Mouse (Mus musculus): ENCODE measurements around the gene Ncor2. TPM values are rescaled to one million over a fixed set of nuclear protein-coding genes. Genes with fewer than 3 reads are reported as not detected.

The Ncor2 gene
- polyA plus RNA-seq, 2 experiments = 3.5 to 4.4 TPM

DNA sequence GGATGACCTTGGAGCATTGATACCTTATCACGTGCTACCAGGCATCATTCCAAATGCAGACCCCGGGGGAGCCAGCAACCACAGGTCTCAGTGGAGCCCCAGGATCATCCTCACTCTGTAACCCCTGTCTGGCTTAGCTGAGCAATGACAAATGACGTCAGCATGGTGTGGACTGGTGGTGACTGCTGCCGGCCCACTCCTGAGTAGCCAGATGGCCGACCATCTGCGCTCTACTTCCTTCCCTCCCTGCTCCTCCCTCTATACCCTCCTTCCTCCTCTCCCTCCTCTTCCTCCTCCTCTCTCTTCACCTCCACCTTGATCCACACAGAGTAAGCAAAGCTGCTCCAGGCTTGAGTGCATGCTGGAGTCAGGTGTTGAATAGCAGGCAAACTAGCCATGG, 43.7 kb upstream of the Ncor2 start:
- no peaks in the 10 kb centered on the region for H3K36me3 ChIP-seq (replicated peaks; ENCODE audit: control insufficient read depth, insufficient read depth, low read depth)
- no peak overlapping the region for H3K4me3 ChIP-seq (ENCODE audit: insufficient read depth in 1 of 2, low read depth in 2 of 2, low read length in 2 of 2)
- no peak for DNase-seq (ENCODE audit: low read depth in 3 of 3, low spot score in 3 of 3)
- no peaks in the 10 kb centered on the region for H3K9me3 ChIP-seq (ENCODE audit: control insufficient read depth, low read length)
- no peak overlapping the region for H3K27ac ChIP-seq
- ATAC-seq (ENCODE audit: insufficient read depth) = no peak
- no peak overlapping the region for H3K9ac ChIP-seq (replicated peaks)
- H3K4me1 ChIP-seq (replicated peaks; ENCODE audit: control insufficient read depth in 2 of 2, insufficient read depth in 2 of 2, low read length in 1 of 2) = no peaks in the 10 kb centered on the region
- WGBS (ENCODE audit: insufficient replicate concordance) = 25% methylated on average over 6 of the region's 6 CpGs
- no peak for TF ChIP-seq CTCF (IDR thresholded peaks at IDR 0.05; ENCODE audit: low read depth)
- TF ChIP-seq EP300 (IDR thresholded peaks at IDR 0.05; ENCODE audit: low read depth) = no peak
- no peaks in the 10 kb centered on the region for H3K27me3 ChIP-seq (ENCODE audit: control insufficient read depth, insufficient read depth, low read length)
- H3K4me2 ChIP-seq (ENCODE audit: low read depth) = no peak overlapping the region

DNA sequence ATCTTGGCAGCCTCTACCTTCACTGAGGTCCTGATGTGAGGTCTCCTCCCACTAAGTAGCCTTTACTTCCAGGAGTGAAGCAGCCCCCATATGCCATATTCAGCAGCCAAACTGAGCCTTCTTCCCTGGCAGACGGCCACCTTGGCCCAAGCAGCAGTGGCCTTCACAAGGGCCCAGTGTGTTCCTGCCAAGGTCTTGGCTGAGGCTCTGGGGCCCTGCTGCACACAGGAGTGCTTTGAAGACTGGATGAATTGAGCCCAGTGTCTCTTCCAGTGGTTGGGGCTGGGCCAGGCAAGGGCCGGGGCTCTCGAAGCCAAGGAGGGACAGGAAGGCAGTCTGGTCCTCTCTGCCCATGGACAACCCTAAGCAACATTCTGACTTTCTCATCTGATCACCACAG, 42.8 kb upstream of the Ncor2 start:
- no peak overlapping the region for H3K9ac ChIP-seq (replicated peaks)
- 68% methylated on average over 3 of the region's 3 CpGs for WGBS (ENCODE audit: insufficient replicate concordance)
- no peak for DNase-seq (ENCODE audit: low read depth in 3 of 3, low spot score in 3 of 3)

DNA sequence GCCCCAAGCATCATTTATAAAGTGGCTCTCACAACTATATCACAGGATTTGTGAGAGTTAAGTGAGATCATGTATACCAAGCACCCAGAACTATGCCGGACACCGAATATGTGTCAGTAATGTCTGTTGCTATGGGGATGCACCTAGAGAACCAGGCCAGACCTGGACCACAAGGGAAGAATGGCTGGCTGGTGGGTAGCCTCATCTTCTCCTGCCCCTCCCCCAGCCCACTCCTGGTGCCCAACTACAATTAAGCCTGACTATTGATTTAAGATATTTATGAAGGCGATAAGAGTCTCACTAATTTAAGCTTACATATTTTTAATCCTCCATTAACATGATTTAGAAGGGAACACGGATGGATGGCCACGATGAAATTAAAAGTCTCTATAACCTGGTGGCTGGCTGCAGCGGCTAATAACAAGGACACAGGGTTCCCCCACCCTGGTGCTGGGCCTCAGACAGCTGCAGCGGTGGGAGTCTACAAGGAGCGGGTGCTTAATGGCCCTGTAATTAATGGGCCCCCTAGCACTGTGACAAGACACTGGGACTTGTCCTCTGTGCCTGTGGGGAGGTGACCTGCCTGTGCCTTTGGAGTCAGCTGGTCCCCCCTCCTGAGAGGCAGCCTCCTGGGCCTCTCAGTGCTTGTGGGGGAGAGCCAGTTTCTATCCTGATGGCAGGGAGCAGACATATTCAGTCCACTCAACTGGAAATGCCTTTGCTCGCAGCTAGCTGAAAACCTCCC, 38.6 kb upstream of the Ncor2 start:
- no peak for DNase-seq (ENCODE audit: low read depth in 3 of 3, low spot score in 3 of 3)
- H3K9ac ChIP-seq (replicated peaks) = no peak overlapping the region
- no peaks in the 10 kb centered on the region for H3K36me3 ChIP-seq (replicated peaks; ENCODE audit: control insufficient read depth, insufficient read depth, low read depth)
- H3K4me1 ChIP-seq (replicated peaks; ENCODE audit: control insufficient read depth in 2 of 2, insufficient read depth in 2 of 2, low read length in 1 of 2) = no peaks in the 10 kb centered on the region
- WGBS (ENCODE audit: insufficient replicate concordance) = 68% methylated on average over 9 of the region's 9 CpGs
- TF ChIP-seq CTCF (IDR thresholded peaks at IDR 0.05; ENCODE audit: low read depth) (no peak), EP300 (IDR thresholded peaks at IDR 0.05; ENCODE audit: low read depth) (no peak)
- H3K27me3 ChIP-seq (ENCODE audit: control insufficient read depth, insufficient read depth, low read length) = peaks cover 5% of the 10 kb centered on the region; the same call in 1 of the 2 replicates
- no peak for ATAC-seq (ENCODE audit: insufficient read depth)
- no peak overlapping the region for H3K27ac ChIP-seq
- H3K4me2 ChIP-seq (ENCODE audit: low read depth) = no peak overlapping the region
- H3K9me3 ChIP-seq (ENCODE audit: control insufficient read depth, low read length) = no peaks in the 10 kb centered on the region
- H3K4me3 ChIP-seq (ENCODE audit: insufficient read depth in 1 of 2, low read depth in 2 of 2, low read length in 2 of 2) = no peak overlapping the region

More for the DNA sequence above, 42.8 kb upstream of the Ncor2 start:
- TF ChIP-seq EP300 (IDR thresholded peaks at IDR 0.05; ENCODE audit: low read depth) (no peak), CTCF (IDR thresholded peaks at IDR 0.05; ENCODE audit: low read depth) (no peak)
- ATAC-seq (ENCODE audit: insufficient read depth) = no peak
- Histone ChIP-seq H3K4me2 (ENCODE audit: low read depth) (no peak overlapping the region), H3K4me3 (ENCODE audit: insufficient read depth in 1 of 2, low read depth in 2 of 2, low read length in 2 of 2) (no peak overlapping the region), H3K27ac (no peak overlapping the region), H3K36me3 (replicated peaks; ENCODE audit: control insufficient read depth, insufficient read depth, low read depth) (no peaks in the 10 kb centered on the region), H3K9me3 (ENCODE audit: control insufficient read depth, low read length) (no peaks in the 10 kb centered on the region), H3K4me1 (replicated peaks; ENCODE audit: control insufficient read depth in 2 of 2, insufficient read depth in 2 of 2, low read length in 1 of 2) (no peaks in the 10 kb centered on the region), H3K27me3 (ENCODE audit: control insufficient read depth, insufficient read depth, low read length) (no peaks in the 10 kb centered on the region)

DNA sequence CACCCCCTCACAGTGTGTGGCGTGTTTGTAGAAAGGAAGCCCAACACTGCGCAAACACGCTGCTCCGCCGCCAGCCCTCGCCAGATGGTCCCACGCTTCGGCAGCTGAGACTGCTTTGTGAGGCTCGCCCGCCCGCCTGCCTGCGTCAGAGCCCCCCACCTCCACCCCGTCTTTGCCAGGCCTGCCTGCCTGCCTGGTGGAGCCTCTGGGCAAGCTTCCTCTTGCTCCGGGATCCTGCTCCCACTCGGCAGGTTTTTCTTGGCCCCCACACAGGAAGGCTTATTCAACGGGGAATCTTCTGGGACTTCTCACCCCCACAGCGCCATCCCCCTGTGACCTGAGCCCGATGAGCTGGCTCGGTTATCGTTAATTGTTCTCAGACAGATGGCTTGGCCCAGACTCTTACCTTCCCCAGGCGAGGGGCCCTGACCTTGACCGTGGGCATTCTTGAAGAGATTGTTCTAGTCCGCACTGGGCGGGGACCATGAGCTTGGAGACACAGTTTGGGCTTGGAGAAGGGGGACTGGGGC, 37.0 kb upstream of the Ncor2 start:
- Histone ChIP-seq H3K4me2 (ENCODE audit: low read depth) (peak overlapping the region; percentile 26; the same call in 1 of the 2 replicates), H3K9ac (replicated peaks) (no peak overlapping the region), H3K4me3 (ENCODE audit: insufficient read depth in 1 of 2, low read depth in 2 of 2, low read length in 2 of 2) (no peak overlapping the region), H3K4me1 (replicated peaks; ENCODE audit: control insufficient read depth in 2 of 2, insufficient read depth in 2 of 2, low read length in 1 of 2) (no peaks in the 10 kb centered on the region), H3K36me3 (replicated peaks; ENCODE audit: control insufficient read depth, insufficient read depth, low read depth) (no peaks in the 10 kb centered on the region), H3K9me3 (ENCODE audit: control insufficient read depth, low read length) (no peaks in the 10 kb centered on the region), H3K27me3 (ENCODE audit: control insufficient read depth, insufficient read depth, low read length) (peaks cover 5% of the 10 kb centered on the region; the same call in 1 of the 2 replicates), H3K27ac (no peak overlapping the region)
- ATAC-seq (ENCODE audit: insufficient read depth) (no peak), DNase-seq (ENCODE audit: low read depth in 3 of 3, low spot score in 3 of 3) (no peak)
- WGBS (ENCODE audit: insufficient replicate concordance) = 7% methylated on average over 24 of the region's 24 CpGs
- no peak for TF ChIP-seq EP300 (IDR thresholded peaks at IDR 0.05; ENCODE audit: low read depth)
- TF ChIP-seq CTCF (IDR thresholded peaks at IDR 0.05; ENCODE audit: low read depth) = no peak

DNA sequence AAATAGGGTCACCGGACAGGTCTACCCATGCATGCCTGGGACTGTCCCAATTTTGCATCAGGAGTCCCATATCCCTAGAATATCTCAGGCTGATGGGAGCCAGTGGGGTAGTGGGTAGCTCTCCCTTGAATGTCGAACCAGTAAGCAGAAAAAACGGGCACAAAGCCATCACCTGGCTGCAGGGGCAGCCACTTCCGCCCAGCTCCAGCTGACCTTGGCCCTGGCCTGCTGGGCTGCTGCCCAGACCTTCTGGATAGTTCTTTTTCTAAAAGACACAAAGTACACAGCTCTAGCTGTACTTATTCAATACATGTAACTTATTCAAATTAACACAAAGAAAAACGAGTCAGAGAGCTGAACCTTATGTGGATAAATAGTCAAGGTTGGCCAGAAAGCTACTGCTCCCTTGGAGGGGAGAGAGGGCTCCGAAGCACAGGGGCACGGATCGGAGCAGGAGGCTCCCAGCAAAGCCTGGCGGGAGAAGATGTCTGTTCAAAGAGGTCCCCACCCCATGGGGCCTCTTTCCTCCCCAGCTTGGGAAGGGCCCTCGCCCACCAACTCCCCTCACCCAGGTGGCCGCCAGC, 36.4 kb upstream of the Ncor2 start:
- no peak for TF ChIP-seq EP300 (IDR thresholded peaks at IDR 0.05; ENCODE audit: low read depth)
- no peak for TF ChIP-seq CTCF (IDR thresholded peaks at IDR 0.05; ENCODE audit: low read depth)
- no peak overlapping the region for H3K9ac ChIP-seq (replicated peaks)
- H3K27ac ChIP-seq = no peak overlapping the region
- no peaks in the 10 kb centered on the region for H3K4me1 ChIP-seq (replicated peaks; ENCODE audit: control insufficient read depth in 2 of 2, insufficient read depth in 2 of 2, low read length in 1 of 2)
- WGBS (ENCODE audit: insufficient replicate concordance) = 38% methylated on average over 9 of the region's 11 CpGs
- no peaks in the 10 kb centered on the region for H3K36me3 ChIP-seq (replicated peaks; ENCODE audit: control insufficient read depth, insufficient read depth, low read depth)
- H3K4me2 ChIP-seq (ENCODE audit: low read depth) = peak overlapping the region; percentile 26; the same call in 1 of the 2 replicates
- DNase-seq (ENCODE audit: low read depth in 3 of 3, low spot score in 3 of 3) (no peak), ATAC-seq (ENCODE audit: insufficient read depth) (no peak)
- peaks cover 5% of the 10 kb centered on the region; the same call in 1 of the 2 replicates for H3K27me3 ChIP-seq (ENCODE audit: control insufficient read depth, insufficient read depth, low read length)
- no peaks in the 10 kb centered on the region for H3K9me3 ChIP-seq (ENCODE audit: control insufficient read depth, low read length)
- no peak overlapping the region for H3K4me3 ChIP-seq (ENCODE audit: insufficient read depth in 1 of 2, low read depth in 2 of 2, low read length in 2 of 2)

Measured in liver, embryonic 14.5 days (tissue).